Mouse (Mus musculus) yolk sac, embryonic 10.5 days (tissue): ENCODE measurements around the gene Lrfn3.

ENCODE experiments used
- DNase-seq: peaks from one replicate; pipeline ENCODE4 v3.0.0-alpha.2; 2017; ENCODE audit warnings: low spot score

Lrfn3 gene

DNA sequence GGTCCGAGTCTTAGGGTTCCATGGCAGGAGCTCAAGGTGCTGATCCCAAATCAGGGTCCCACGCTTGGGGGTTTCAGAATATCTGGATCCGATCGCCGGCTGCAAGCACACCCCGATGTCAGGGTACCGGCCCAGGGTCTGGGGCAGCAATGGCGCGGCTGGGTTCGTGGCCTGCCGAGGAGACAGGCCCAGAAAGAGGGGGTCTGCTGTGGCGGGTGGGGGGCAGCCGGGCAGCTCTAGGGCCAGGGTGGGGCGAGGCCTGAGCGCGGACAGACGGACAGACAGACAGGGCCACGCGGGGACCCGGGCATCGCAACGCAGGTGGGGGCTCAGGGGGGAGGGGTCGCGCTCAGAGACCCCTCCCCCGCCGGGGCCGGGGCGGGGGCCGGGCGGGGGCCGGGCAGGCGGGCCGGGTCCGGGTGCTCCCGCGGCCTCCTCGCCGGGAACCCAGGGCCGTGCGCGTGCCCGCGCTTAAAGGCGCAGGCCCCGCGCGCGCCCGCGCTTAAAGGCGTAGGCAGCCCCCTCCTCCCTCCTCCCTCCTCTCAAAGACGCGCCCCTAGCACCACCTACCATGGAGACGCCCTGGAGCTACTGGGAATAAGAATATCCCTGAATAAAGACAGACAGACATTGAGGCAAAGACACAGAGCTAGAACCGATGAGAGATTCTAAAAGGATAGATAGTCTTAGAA lies at the start of gene Lrfn3:
Lrfn3 (minus strand) TSS at position 121 of the 692 bp plus-strand sequence.
- DNase-seq, result peak; percentile 61

DNA sequence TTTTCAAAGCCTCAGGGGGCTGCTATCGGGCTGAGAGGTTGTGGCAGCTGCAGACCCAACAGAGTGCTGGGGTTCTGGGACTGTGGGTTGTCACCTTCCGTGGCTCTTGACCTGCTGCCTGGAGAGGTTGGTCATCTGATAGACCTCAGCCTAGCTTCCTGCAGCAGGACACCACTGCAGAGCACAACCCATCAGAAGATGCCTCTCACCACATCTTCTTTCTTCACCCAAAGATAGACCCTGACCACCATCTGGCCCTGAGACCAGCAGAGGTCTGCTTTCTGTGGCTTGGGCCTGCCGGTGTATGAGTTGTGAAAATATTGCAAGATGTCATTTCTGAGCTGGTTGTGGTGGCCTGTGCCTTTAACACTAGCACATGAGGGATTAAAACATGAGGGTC lies 48.5 kb upstream of the Lrfn3 start:
- DNase-seq, result no peak

GRCm38 (mm10) chr7:30409789-30410188 lies 47.2 kb upstream of the Lrfn3 start:
- no peak for DNase-seq

GRCm38 (mm10) chr7:30408639-30409038 lies 46.1 kb upstream of the Lrfn3 start:
- no peak for DNase-seq

- DNase-seq, result no peak
Observed at GRCm38 (mm10) chr7:30402343-30402742, 39.8 kb upstream of the Lrfn3 start.

- no peak for DNase-seq
Observed at GRCm38 (mm10) chr7:30399671-30400070, 37.1 kb upstream of the Lrfn3 start.

DNA sequence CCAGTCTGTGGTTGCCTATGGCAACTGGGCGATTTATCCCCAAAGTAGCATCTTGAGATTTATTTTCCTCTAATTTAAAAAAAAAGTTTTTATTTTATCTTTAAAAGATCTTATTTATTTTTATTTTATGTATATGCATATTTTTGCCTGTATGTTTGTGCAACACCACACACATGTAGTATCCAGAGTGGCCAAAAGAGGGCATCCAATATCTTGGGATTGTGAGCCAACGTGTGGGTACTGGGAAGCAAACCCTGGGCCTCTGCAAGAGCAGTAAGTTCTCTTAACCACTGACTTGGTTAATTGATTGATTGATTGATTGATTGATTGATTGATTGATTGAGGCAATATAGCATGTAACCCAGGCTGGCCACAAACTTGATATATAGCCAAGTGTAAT lies 32.3 kb upstream of the Lrfn3 start:
- no peak for DNase-seq

DNA sequence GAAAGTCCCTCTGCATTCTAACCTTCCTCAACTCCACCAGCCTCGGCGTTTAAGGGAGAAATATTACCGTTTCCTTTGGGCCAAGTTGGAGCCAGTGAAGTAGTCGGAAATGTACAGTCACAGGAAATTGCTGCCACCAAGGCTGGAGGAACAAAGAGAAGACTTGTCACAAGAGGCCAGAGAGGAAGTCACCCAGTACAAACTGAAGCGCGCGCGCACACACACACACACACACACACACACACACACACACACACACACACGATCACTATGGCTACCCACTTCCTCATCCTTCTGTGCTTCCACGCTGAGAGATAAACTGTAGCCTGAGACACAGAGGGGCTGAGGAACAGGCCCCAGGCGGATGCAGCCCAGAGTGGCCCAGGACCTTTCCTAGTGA lies 31.8 kb upstream of the Lrfn3 start:
- peak; percentile 37 for DNase-seq

DNA sequence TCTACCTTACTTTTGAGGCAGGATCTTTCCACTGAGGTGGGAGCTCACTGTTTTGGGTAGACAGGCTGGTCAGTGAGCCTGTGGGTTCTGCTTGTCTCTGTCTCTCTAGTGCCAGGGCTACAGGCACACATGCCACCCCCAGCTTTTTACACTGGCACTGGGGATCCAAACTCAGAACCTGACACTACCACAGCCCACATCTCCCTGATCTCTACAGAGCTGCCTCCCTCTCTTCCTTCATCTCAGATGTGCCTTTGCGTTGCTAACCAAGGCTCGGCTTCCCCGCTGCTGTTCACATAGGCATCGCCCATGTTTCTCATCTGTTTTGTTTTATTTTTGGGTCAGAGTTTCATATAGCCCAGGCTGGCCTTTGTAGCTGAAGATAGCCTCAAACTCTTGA lies 31.1 kb upstream of the Lrfn3 start:
- no peak for DNase-seq

GRCm38 (mm10) chr7:30392746-30393520 lies 30.4 kb upstream of the Lrfn3 start:
- DNase-seq, result no peak

GRCm38 (mm10) chr7:30384106-30384505 lies 21.5 kb upstream of the Lrfn3 start:
- no peak for DNase-seq

DNA sequence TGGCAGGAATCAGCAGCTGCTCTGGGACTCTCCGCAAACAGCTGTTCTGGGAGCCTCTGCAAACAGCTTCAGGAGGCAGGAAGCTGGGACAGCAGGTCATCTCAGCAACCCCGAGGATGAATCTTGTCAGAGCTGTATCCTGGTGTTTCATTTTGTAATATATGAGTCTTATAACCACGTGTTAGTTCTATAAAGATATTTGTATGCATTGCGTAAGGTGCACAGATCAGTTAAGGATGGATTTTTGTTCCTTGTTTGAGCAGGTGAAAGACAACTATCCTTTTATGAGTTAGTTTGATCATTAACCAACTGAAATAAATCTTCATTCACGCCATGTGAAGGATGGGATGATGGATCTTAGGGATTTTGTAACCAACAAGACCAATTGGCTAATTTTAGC lies 17.5 kb upstream of the Lrfn3 start:
- no peak for DNase-seq

- peak; percentile 92 for DNase-seq
Observed at GRCm38 (mm10) chr7:30373501-30373962, 11.0 kb upstream of the Lrfn3 start.

DNA sequence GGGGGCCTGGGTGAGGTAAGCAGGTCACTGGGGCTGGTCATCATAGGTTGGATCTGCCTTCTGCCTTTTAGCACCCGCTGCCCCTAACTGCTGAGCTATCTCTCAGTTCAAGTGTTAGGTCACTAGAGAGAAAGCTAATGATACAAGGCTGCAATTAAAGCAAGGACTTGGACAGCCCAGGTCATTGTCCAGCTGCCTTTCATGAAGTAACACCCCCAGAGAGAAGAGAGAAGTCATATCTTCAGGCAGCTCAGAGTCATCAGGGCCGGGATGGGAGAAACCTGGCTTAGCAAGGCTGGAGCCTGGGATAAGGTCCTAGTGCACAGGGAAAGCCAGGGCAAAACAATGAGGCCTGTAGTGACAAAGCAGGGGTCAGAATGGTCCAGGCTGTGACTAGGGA lies 4.9 kb upstream of the Lrfn3 start:
- no peak for DNase-seq

DNA sequence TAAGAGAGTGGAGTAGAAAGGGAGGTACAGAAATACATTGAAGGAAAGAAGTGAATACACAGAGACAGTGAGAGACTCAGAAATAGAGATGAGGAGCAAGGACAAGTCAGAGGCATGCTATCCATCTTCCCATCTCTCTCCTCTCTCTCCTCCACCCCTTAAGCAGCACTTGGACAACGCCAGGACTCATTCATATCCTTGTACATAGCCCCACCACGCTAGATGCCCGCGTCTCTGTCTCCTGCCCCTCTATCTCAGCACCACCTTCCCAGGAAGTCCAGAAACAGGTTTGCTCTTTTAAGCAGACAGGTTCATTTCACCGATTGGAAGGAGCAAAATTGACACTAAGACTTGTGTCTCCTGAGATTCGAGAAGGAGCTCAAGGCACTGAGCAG lies 769 bp upstream of the Lrfn3 start:
- no peak for DNase-seq

DNA sequence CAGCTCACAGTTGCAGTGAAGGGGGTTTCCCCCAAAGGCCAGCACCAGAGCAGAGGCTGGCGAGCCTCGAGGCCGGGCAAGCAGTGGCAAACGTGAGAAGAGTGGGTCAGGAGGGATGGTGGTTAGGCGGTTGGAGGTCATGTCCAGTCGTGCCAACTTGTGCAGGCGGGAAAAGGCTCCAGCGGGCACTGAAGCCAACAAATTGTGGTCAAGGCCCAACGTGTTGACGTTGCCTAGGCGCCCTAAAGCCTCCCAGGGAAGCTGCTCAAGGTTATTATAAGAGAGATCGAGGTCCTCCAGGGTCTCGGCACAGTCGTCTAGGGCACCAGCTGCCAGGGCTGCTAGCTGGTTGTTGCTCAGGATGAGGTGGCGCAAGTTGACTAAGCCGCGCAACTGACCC lies 2.5 kb downstream of the Lrfn3 start:
- no peak for DNase-seq

- DNase-seq, result peak; percentile 19
Observed at GRCm38 (mm10) chr7:30359276-30359865, 3.2 kb downstream of the Lrfn3 start.

- DNase-seq, result peak; percentile 65
Observed at GRCm38 (mm10) chr7:30358378-30359186, 4.0 kb downstream of the Lrfn3 start.

GRCm38 (mm10) chr7:30354059-30354458 lies 8.5 kb downstream of the Lrfn3 start:
- no peak for DNase-seq

DNA sequence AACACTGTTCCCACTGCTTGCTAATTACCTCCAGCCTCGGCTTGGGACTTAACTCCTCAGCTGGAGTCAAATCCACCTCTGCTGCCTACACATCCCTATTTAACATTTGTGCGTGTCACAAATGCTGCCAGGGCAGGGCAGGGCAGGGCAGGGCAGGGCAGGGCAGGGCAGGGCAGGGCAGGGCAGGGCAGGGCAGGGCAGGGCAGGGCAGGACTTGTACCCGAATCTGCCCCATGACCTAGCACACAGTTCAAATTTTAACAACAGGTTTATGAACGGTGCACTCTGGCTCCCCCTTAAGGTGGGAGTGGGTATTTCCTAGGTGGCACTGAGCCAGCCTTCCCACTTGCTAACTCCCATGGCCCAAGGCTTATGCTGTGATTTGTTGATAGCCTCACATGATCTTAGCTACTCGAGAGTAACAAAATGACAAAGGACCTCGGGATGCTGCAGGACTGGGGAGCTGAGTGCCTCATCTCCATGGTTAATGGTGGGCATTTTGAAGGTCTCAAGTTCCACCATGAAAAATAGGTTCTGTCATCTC lies 9.2 kb downstream of the Lrfn3 start:
- peak; percentile 11 for DNase-seq

DNA sequence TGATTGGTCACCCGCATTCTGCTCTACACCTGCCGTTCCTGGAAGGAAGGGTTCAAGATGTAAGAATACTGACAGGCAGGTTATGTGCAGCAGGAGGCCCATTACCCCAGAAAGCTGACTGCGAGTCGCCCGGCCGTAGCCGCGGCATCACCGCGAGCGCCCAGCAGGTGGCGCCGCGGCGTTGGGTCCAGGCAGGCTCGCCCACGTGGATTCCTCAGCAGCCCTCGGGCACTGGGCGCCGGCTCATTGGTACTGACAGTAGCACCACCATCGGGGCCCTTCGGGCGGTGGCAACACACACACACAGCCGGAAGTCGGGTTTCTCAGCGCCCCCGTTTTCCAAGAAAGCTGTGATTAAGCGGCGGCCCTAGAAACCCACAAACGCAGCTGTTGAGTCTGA lies 14.7 kb downstream of the Lrfn3 start:
- DNase-seq, result peak; percentile 23
